Mouse (Mus musculus) thymus, postnatal 0 days (tissue): Measurements from ENCODE around the gene LTO1. TPM values are rescaled to one million over a fixed set of nuclear protein-coding genes. Genes with fewer than 3 reads are reported as not detected.
A peak's percentile ranks its signal among the peaks of the same experiment; 100 is the strongest.
"Not testable (repeated sequence)": the region's sequence is repeated elsewhere in the genome, so short reads cannot be mapped to it uniquely, and the experiment has no call there.

Source experiments
- DNase-seq: peaks from one replicate; pipeline ENCODE4 v3.0.0-alpha.2; 2015; ENCODE audit warnings: low spot score
- polyA plus RNA-seq: library from polyadenylated mRNA; unstranded; fragments of >200 nt; fragmentation: Nextera tagmentation; extraction: Ambion mirVana; gene quantifications from 2 replicates; pipeline ENCODE4 v1.2.1, GENCODE M21; 2015

The LTO1 gene
- 25.4 and 26.4 TPM in 2 replicates for polyA plus RNA-seq

GRCm38 (mm10) chr7:144914948-144915750, at the start of gene LTO1:
Gene LTO1, plus strand, starts transcription at chr7:144915100.
- DNase-seq: peak; percentile 92

- no peak for DNase-seq
Measured at GRCm38 (mm10) chr7:144867161-144867560, 47.7 kb upstream of the LTO1 start.

GRCm38 (mm10) chr7:144867602-144868001, 47.3 kb upstream of the LTO1 start:
- DNase-seq: no peak

GRCm38 (mm10) chr7:144872420-144872819, 42.5 kb upstream of the LTO1 start:
- DNase-seq: no peak

GRCm38 (mm10) chr7:144873160-144873559, 41.7 kb upstream of the LTO1 start:
- no peak for DNase-seq

GRCm38 (mm10) chr7:144874226-144874625, 40.7 kb upstream of the LTO1 start:
- no peak for DNase-seq

- DNase-seq: no peak
Measured at GRCm38 (mm10) chr7:144878401-144878800, 36.5 kb upstream of the LTO1 start.

GRCm38 (mm10) chr7:144883106-144883505, 31.8 kb upstream of the LTO1 start:
- no peak for DNase-seq

GRCm38 (mm10) chr7:144887672-144888071, 27.2 kb upstream of the LTO1 start:
- no peak for DNase-seq

- DNase-seq: no peak
Measured at GRCm38 (mm10) chr7:144888564-144889299, 26.2 kb upstream of the LTO1 start.

- not testable (repeated sequence) for DNase-seq
Measured at GRCm38 (mm10) chr7:144890661-144891060, 24.2 kb upstream of the LTO1 start.

GRCm38 (mm10) chr7:144891863-144892262, 23.0 kb upstream of the LTO1 start:
- DNase-seq: no peak

GRCm38 (mm10) chr7:144892322-144892721, 22.6 kb upstream of the LTO1 start:
- DNase-seq: no peak

- DNase-seq: no peak
Measured at GRCm38 (mm10) chr7:144894191-144894590, 20.7 kb upstream of the LTO1 start.

GRCm38 (mm10) chr7:144894706-144895105, 20.2 kb upstream of the LTO1 start:
- DNase-seq: no peak

GRCm38 (mm10) chr7:144895305-144896111, 19.4 kb upstream of the LTO1 start:
- DNase-seq: peak; percentile 65

GRCm38 (mm10) chr7:144896294-144897218, 18.3 kb upstream of the LTO1 start, which contains the start of gene Fgf15:
Gene Fgf15, plus strand, starts transcription at chr7:144896531.
- DNase-seq: no peak

GRCm38 (mm10) chr7:144898506-144898905, 16.4 kb upstream of the LTO1 start:
- DNase-seq: no peak

GRCm38 (mm10) chr7:144905514-144905913, 9.4 kb upstream of the LTO1 start:
- not testable (repeated sequence) for DNase-seq

- peak; percentile 67 for DNase-seq
Measured at GRCm38 (mm10) chr7:144906708-144907397, 8.0 kb upstream of the LTO1 start.
